Mouse (Mus musculus): Measurements from ENCODE around the gene Itm2b.

- TF ChIP-seq GATA1 (IDR thresholded peaks at IDR 0.05; ENCODE audit: borderline replicate concordance, low read length), result no peak
- TF ChIP-seq CTCF (IDR thresholded peaks at IDR 0.05; ENCODE audit: low read depth, low read length), result no peak
Measured at GRCm38 (mm10) chr14:73394263-73395006, 9.3 kb upstream of the Itm2b start.
